In genomic region chr8:105182201-105182600, GRCm38 (mm10) we compare ENCODE assay signal across 22 mouse cellular contexts. TPM values are rescaled to one million over a fixed set of nuclear protein-coding genes. Genes with fewer than 3 reads are reported as not detected.
"Had no signal": no experiment of that assay in that cellular context is flagged by ENCODE, and none has a peak within 500 bp of the region (broad histone marks: within the 10 kb centered on the region; RNA-seq: fewer than 3 reads in every experiment).

No protein-coding gene starts in this region.

- H3K4me3 ChIP-seq: lung, embryonic 15.5 days; megakaryocyte, embryonic 14.5 days; midbrain, embryonic 13.5 days; midbrain, embryonic 15.5 days; neural tube, embryonic 12.5 days; stomach, embryonic 15.5 days had no signal

- H3K4me1 ChIP-seq: lung, embryonic 15.5 days; midbrain, embryonic 13.5 days; midbrain, embryonic 15.5 days; neural tube, embryonic 12.5 days; stomach, embryonic 15.5 days had no signal

- H3K27me3 ChIP-seq: lung, embryonic 15.5 days; megakaryocyte, embryonic 14.5 days; midbrain, embryonic 13.5 days; midbrain, embryonic 15.5 days; neural tube, embryonic 12.5 days; stomach, embryonic 15.5 days had no signal

- H3K9ac ChIP-seq: lung, embryonic 15.5 days; midbrain, embryonic 13.5 days; midbrain, embryonic 15.5 days; neural tube, embryonic 12.5 days; stomach, embryonic 15.5 days had no signal

- H3K27ac ChIP-seq: lung, embryonic 15.5 days; macrophage; midbrain, embryonic 13.5 days; midbrain, embryonic 15.5 days; neural tube, embryonic 12.5 days; stomach, embryonic 15.5 days had no signal

- ATAC-seq: lung, postnatal 0 days; midbrain, embryonic 13.5 days; midbrain, embryonic 15.5 days had no signal

- DNase-seq: lung, adult 2 months; lung, postnatal 14 days; lung, postnatal 36 days; right cerebral cortex, postnatal 14 days; thymus, adult 18-20 months; thymus, postnatal 14 days; thymus, postnatal 36 days had no signal

- H3K4me2 ChIP-seq: lung, embryonic 15.5 days; midbrain, embryonic 11.5 days; midbrain, embryonic 13.5 days; midbrain, embryonic 15.5 days; neural tube, embryonic 12.5 days; stomach, embryonic 15.5 days had no signal

- H3K9me3 ChIP-seq: lung, embryonic 15.5 days; megakaryocyte, embryonic 14.5 days; midbrain, embryonic 13.5 days; midbrain, embryonic 15.5 days; neural tube, embryonic 12.5 days; stomach, embryonic 15.5 days had no signal

- H3K36me3 ChIP-seq: midbrain, embryonic 15.5 days had no signal

RNA-seq across cellular contexts. Expression of gene Ces4a, which starts 50.6 kb away (rescaled TPM):
- total RNA-seq: megakaryocyte progenitor cell, adult 5-6 weeks; midbrain, postnatal 0 days; monocyte, adult 5-6 weeks; neutrophil, adult 5-6 weeks had no signal
- polyA plus RNA-seq: lung, adult 2 months; lung, embryonic 15.5 days; lung, postnatal 0 days; macrophage; midbrain, embryonic 11.5 days; midbrain, embryonic 13.5 days; midbrain, postnatal 0 days; neural tube, embryonic 12.5 days; spleen, adult 2 months; stomach, embryonic 15.5 days; urinary bladder, adult 2 months had no signal
